Mouse (Mus musculus) embryonic facial prominence, embryonic 14.5 days (tissue): ENCODE data around the gene Cdipt. TPM values are rescaled to one million over a fixed set of nuclear protein-coding genes. Genes with fewer than 3 reads are reported as not detected.

ENCODE experiments used
- ATAC-seq: fragments of 200-750 bp; cut with Nextera tagmentation; 2 replicates; pipeline ENCODE4 v1.8.0; 2017; ENCODE audit warnings: low read depth, moderate number of reproducible peaks, moderate TSS enrichment
- DNase-seq: peaks from one replicate; pipeline ENCODE4 v3.0.0-alpha.2; 2015; ENCODE audit warnings: low spot score
- H3K27ac ChIP-seq: fragments of 300-500 bp; sonication (generic); replicated peaks from 2 replicates; pipeline ENCODE4 v1.5.1; 2014; ENCODE audit warnings: low read depth, mild to moderate bottlenecking, low read length, moderate library complexity
- H3K27me3 ChIP-seq: fragments of 300-500 bp; sonication (generic); replicated peaks from 2 replicates; pipeline ENCODE4 v1.6.1; 2014; ENCODE audit warnings: low read length; ENCODE audit not compliant: control insufficient read depth, insufficient read depth
- H3K36me3 ChIP-seq: fragments of 300-500 bp; sonication (generic); 2 replicates; pipeline ENCODE4 v1.6.1; 2014; ENCODE audit warnings: low read length, mixed read lengths; ENCODE audit not compliant: control insufficient read depth, insufficient read depth
- H3K4me1 ChIP-seq: fragments of 300-500 bp; sonication (generic); 2 replicates; pipeline ENCODE4 v1.6.1; 2014; ENCODE audit warnings: antibody characterized with exemption, low read length; ENCODE audit not compliant: control insufficient read depth, insufficient read depth
- H3K4me2 ChIP-seq: fragments of 300-500 bp; sonication (generic); 2 replicates; pipeline ENCODE4 v1.6.1; 2014; ENCODE audit warnings: low read depth, mild to moderate bottlenecking, low read length, moderate library complexity, mixed read lengths
- H3K4me3 ChIP-seq: fragments of 300-500 bp; sonication (generic); 2 replicates; pipeline ENCODE4 v1.5.1; 2014; ENCODE audit warnings: low read depth, mild to moderate bottlenecking, low read length
- H3K9ac ChIP-seq: fragments of 300-500 bp; sonication (generic); 2 replicates; pipeline ENCODE4 v1.6.1; 2014; ENCODE audit warnings: low read depth, mild to moderate bottlenecking, low read length, moderate library complexity, mixed read lengths
- H3K9me3 ChIP-seq: fragments of 300-500 bp; sonication (generic); 2 replicates; pipeline ENCODE4 v1.6.1; 2016; ENCODE audit warnings: low read length; ENCODE audit not compliant: control insufficient read depth
- WGBS: fragments of 180-500 bp; shearing (Covaris S2); extraction: QIAGEN DNeasy Blood & Tissue Kit; methylation state at CpG from one replicate; pipeline ENCODE4 v1.1.7; 2014; 5-methylcytosine and 5-hydroxymethylcytosine counted together
- polyA plus RNA-seq: library from polyadenylated mRNA; unstranded; fragments of >200 nt; fragmentation: Nextera tagmentation; extraction: Ambion mirVana; gene quantifications from 2 replicates; pipeline ENCODE4 v1.2.1, GENCODE M21; 2014

Gene Cdipt
- polyA plus RNA-seq, 1 experiment from 2014 or later, result 88.0 TPM

DNA sequence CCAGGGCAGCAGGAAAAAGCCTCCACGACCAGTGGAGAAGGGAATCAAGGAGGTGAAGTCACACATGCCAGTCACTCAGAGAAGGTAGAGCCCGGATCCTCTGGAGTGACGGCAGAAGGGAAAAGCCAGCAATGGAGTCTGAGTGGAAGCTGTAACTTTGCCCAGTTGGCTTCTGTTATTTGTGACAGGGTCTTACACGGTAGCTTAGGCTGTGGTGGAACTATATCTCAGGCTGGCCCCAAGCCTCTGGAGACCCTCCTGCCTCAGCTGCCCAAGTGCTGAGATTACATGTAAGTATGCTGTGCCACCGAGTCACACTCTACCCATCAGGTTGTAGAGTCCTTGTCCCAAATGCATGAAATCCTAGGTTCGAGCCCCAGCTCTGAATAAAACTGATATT, 37.7 kb downstream of the Cdipt start:
- WGBS, result 95% methylated on average over 6 of the region's 6 CpGs
- H3K4me1 ChIP-seq, result peaks cover 14% of the 10 kb centered on the region
- H3K27me3 ChIP-seq, result no peaks in the 10 kb centered on the region
- H3K4me2 ChIP-seq, result no peak overlapping the region
- DNase-seq (no peak), ATAC-seq (no peak)
- H3K9ac ChIP-seq, result no peak overlapping the region
- peaks cover 40% of the 10 kb centered on the region for H3K36me3 ChIP-seq
- H3K27ac ChIP-seq, result no peak overlapping the region
- no peaks in the 10 kb centered on the region for H3K9me3 ChIP-seq
- H3K4me3 ChIP-seq, result no peak overlapping the region

- peak within 1 kb of the TSS; percentile 83 for H3K4me2 ChIP-seq
- peaks cover 40% of the 10 kb centered on the region for H3K36me3 ChIP-seq
- ATAC-seq, result no peak
- no peaks in the 10 kb centered on the region for H3K9me3 ChIP-seq
- H3K27me3 ChIP-seq, result no peaks in the 10 kb centered on the region
- DNase-seq, result peak; percentile 38
- H3K27ac ChIP-seq, result no peak within 1 kb of the TSS; the same call in 1 of the 2 replicates
- peak within 1 kb of the TSS; percentile 73 for H3K4me3 ChIP-seq
- WGBS, result 49% methylated on average over 11 of the region's 11 CpGs
- peaks cover 21% of the 10 kb centered on the region for H3K4me1 ChIP-seq
- H3K9ac ChIP-seq, result peak within 1 kb of the TSS; percentile 80; the same call in 1 of the 2 replicates
Observed at GRCm38 (mm10) chr7:127014320-127014719, 38.6 kb downstream of the Cdipt start, which contains the start of gene Mvp. Gene Mvp, minus strand, starts transcription at chr7:127014621.

- Histone ChIP-seq H3K36me3 (peaks cover 40% of the 10 kb centered on the region), H3K9me3 (no peaks in the 10 kb centered on the region), H3K27ac (no peak overlapping the region), H3K4me2 (peak overlapping the region; percentile 48; the same call in 1 of the 2 replicates), H3K4me3 (no peak overlapping the region), H3K9ac (peak overlapping the region; percentile 80; the same call in 1 of the 2 replicates), H3K4me1 (peaks cover 26% of the 10 kb centered on the region), H3K27me3 (no peaks in the 10 kb centered on the region)
- DNase-seq (no peak), ATAC-seq (no peak)
- WGBS, result 90% methylated on average over 12 of the region's 12 CpGs
Observed at GRCm38 (mm10) chr7:127014993-127015392, 39.3 kb downstream of the Cdipt start.

GRCm38 (mm10) chr7:127016081-127016480, 40.4 kb downstream of the Cdipt start:
- DNase-seq (peak; percentile 69), ATAC-seq (no peak)

DNA sequence TGATC, 40.6 kb downstream of the Cdipt start, which contains the start of gene Pagr1b:
Pagr1b (minus strand) TSS at position 4 of the 5 bp plus-strand sequence.
- peaks cover 40% of the 10 kb centered on the region for H3K36me3 ChIP-seq
- H3K4me1 ChIP-seq, result peaks cover 29% of the 10 kb centered on the region
- H3K9me3 ChIP-seq, result no peaks in the 10 kb centered on the region
- H3K9ac ChIP-seq, result peak within 1 kb of the TSS; percentile 80
- ATAC-seq (no peak), DNase-seq (no peak)
- no peaks in the 10 kb centered on the region for H3K27me3 ChIP-seq
- H3K4me2 ChIP-seq, result peak within 1 kb of the TSS; percentile 83
- H3K4me3 ChIP-seq, result peak within 1 kb of the TSS; percentile 73
- peak within 1 kb of the TSS; percentile 92 for H3K27ac ChIP-seq

More at GRCm38 (mm10) chr7:127016081-127016480, 40.4 kb downstream of the Cdipt start:
- Histone ChIP-seq H3K4me2 (peak overlapping the region; percentile 83), H3K9me3 (no peaks in the 10 kb centered on the region), H3K27me3 (no peaks in the 10 kb centered on the region), H3K36me3 (peaks cover 40% of the 10 kb centered on the region), H3K27ac (peak overlapping the region; percentile 92), H3K9ac (peak overlapping the region; percentile 80), H3K4me3 (peak overlapping the region; percentile 73), H3K4me1 (peaks cover 29% of the 10 kb centered on the region)
- 3% methylated on average over 10 of the region's 10 CpGs for WGBS

DNA sequence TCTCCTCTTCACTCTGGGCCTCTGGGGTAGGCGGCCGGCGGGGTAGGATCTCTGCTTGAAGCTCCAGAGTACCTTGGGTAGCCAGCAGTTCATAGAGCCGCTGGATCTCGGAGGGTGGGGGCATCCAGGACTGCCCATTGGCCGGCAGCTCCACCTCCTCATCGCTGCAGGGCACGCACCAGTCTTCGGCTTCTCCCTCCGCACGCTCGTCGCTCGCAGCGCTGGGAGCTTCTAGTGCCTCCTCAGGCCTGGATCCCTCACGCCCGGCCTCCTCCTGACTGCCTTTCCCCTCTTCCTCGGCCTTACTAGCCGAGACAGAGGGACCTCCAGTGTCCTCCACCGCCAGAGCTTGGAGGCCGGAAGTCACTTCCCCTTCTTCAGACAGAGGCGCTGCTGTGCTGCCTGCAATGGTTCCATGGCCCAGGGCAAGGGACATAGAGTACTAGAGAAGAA, 40.8 kb downstream of the Cdipt start:
- DNase-seq (no peak), ATAC-seq (peak; percentile 26)
- Histone ChIP-seq H3K27ac (peak overlapping the region; percentile 92), H3K27me3 (no peaks in the 10 kb centered on the region), H3K36me3 (peaks cover 40% of the 10 kb centered on the region), H3K9me3 (no peaks in the 10 kb centered on the region), H3K4me3 (peak overlapping the region; percentile 73), H3K4me2 (peak overlapping the region; percentile 83), H3K4me1 (peaks cover 29% of the 10 kb centered on the region), H3K9ac (peak overlapping the region; percentile 80)
- under 1% methylated on average over 22 of the region's 22 CpGs for WGBS

- H3K4me2 ChIP-seq, result peak within 1 kb of the TSS; percentile 83
- no peaks in the 10 kb centered on the region for H3K9me3 ChIP-seq
- peak within 1 kb of the TSS; percentile 73 for H3K4me3 ChIP-seq
- peak; percentile 89 for ATAC-seq
- peak within 1 kb of the TSS; percentile 92 for H3K27ac ChIP-seq
- DNase-seq, result peak; percentile 100
- no peaks in the 10 kb centered on the region for H3K27me3 ChIP-seq
- peaks cover 29% of the 10 kb centered on the region for H3K4me1 ChIP-seq
- WGBS, result 4% methylated on average over 36 of the region's 39 CpGs
- H3K36me3 ChIP-seq, result peaks cover 40% of the 10 kb centered on the region
- H3K9ac ChIP-seq, result peak within 1 kb of the TSS; percentile 80
Observed at GRCm38 (mm10) chr7:127016971-127017949, 41.5 kb downstream of the Cdipt start, which contains the start of gene Pagr1a. Gene Pagr1a, minus strand, starts transcription at chr7:127017352.

- H3K4me1 ChIP-seq, result peaks cover 30% of the 10 kb centered on the region
Observed at GRCm38 (mm10) chr7:127017950-127018345, 42.2 kb downstream of the Cdipt start.

More at GRCm38 (mm10) chr7:127017950-127018345, 42.2 kb downstream of the Cdipt start:
- peak overlapping the region; percentile 73 for H3K4me3 ChIP-seq
- ATAC-seq (no peak), DNase-seq (no peak)
- H3K9ac ChIP-seq, result peak overlapping the region; percentile 80
- no peaks in the 10 kb centered on the region for H3K9me3 ChIP-seq
- 50% methylated on average over 6 of the region's 6 CpGs for WGBS
- H3K27me3 ChIP-seq, result no peaks in the 10 kb centered on the region
- H3K27ac ChIP-seq, result peak overlapping the region; percentile 77
- peaks cover 40% of the 10 kb centered on the region for H3K36me3 ChIP-seq
- H3K4me2 ChIP-seq, result peak overlapping the region; percentile 83
